Mouse (Mus musculus): ENCODE results near the gene Slc25a42. TPM values are rescaled to one million over a fixed set of nuclear protein-coding genes. Genes with fewer than 3 reads are reported as not detected.

The Slc25a42 gene
- total and polyA plus RNA-seq, 3 experiments, result 0.63 to 3.0 (median 2.9) TPM

DNA sequence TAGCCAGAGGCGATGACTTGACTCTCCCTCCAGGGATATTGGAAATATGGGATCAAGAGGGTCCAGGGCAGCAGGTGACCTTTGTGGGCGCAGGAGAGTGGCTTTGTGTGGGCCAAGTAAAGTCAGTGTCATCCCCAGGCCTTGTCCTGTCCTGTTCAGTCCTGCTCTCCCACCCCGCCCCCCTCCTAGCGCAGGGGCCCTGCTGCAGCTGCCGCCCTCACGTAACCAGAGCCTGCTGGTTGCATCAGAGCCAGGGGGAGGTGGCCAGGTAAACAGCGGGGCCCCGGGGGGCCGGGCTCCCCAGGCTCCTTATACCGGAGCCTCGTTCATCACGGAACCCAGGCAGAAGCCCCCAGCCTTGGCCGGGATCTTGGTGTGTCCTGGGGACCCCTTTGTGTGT is 61.9 kb downstream of the Slc25a42 start:
- Histone ChIP-seq H3K9ac (ENCODE audit: insufficient read depth, low read depth) (peak overlapping the region; percentile 58), H3K36me3 (replicated peaks in 1 of 2; ENCODE audit: control insufficient read depth in 1 of 2, insufficient read depth in 1 of 2, low read length in 1 of 2) (peaks cover 11 to 27% of the 10 kb centered on the region in 2 experiments), H3K27ac (ENCODE audit: insufficient read depth, low read depth) (peak overlapping the region; percentile 75), H3K4me1 (ENCODE audit: control insufficient read depth in 1 of 2, insufficient read depth in 2 of 2) (peaks cover 53 to 70% of the 10 kb centered on the region in 2 experiments), H3K4me3 (replicated peaks in 1 of 3; ENCODE audit: low read depth in 2 of 3, low read length in 2 of 3, poor library complexity in 1 of 3) (peak overlapping the region in 1 of 3 experiments; percentile 21), H3K4me2 (ENCODE audit: insufficient read depth, low read depth, poor library complexity, severe bottlenecking) (peak overlapping the region; percentile 25), H3K27me3 (replicated peaks) (no peaks in the 10 kb centered on the region), H3K9me3 (replicated peaks; ENCODE audit: low read length) (peaks cover 5% of the 10 kb centered on the region), H3K79me2 (replicated peaks; ENCODE audit: control insufficient read depth, extremely low read depth, insufficient read depth, poor library complexity, severe bottlenecking) (peaks cover 26% of the 10 kb centered on the region)
- TF ChIP-seq CHD2 (IDR thresholded peaks at IDR 0.05; ENCODE audit: low read length) (peak; percentile 82), IRF4 (IDR thresholded peaks at IDR 0.05; ENCODE audit: low read depth, low read length) (peak; percentile 77), EP300 (IDR thresholded peaks at IDR 0.05; ENCODE audit: low read length) (peak; percentile 50; the same call in 1 of the 2 replicates), BHLHE40 (IDR thresholded peaks at IDR 0.05; ENCODE audit: low read depth, low read length) (peak; percentile 63), ELF1 (IDR thresholded peaks at IDR 0.05; ENCODE audit: low read depth, low read length) (peak; percentile 59), POLR2A (IDR thresholded peaks at IDR 0.05; ENCODE audit: low read depth, low read length) (no peak), ETS1 (conservative IDR thresholded peaks at IDR 0.05; ENCODE audit: low read depth, low read length) (peak; percentile 67), TCF12 (IDR thresholded peaks at IDR 0.05; ENCODE audit: low read depth, low read length) (peak; percentile 96), ZMIZ1 (IDR thresholded peaks at IDR 0.05; ENCODE audit: low read depth, low read length) (no peak), NRF1 (IDR thresholded peaks at IDR 0.05; ENCODE audit: low read depth, low read length) (0 out of 2 replicates have a peak, but pooled peaks have one; percentile 33), USF2 (conservative IDR thresholded peaks at IDR 0.05; ENCODE audit: low read depth, low read length) (no peak), MAX (IDR thresholded peaks at IDR 0.05; ENCODE audit: low read length) (0 out of 2 replicates have a peak, but pooled peaks have one; percentile 8), MYC (IDR thresholded peaks at IDR 0.05; ENCODE audit: low read depth, low read length) (no peak), MEF2A (IDR thresholded peaks at IDR 0.05; ENCODE audit: borderline replicate concordance, low read depth, low read length) (peak; percentile 66; the same call in 1 of the 2 replicates), HCFC1 (IDR thresholded peaks at IDR 0.05; ENCODE audit: low read depth, low read length) (peak; percentile 45; the same call in 1 of the 2 replicates), MAZ (IDR thresholded peaks at IDR 0.05; ENCODE audit: low read depth, low read length) (peak; percentile 89), MAFK (IDR thresholded peaks at IDR 0.05; ENCODE audit: insufficient replicate concordance, low read length) (no peak), CTCF (conservative IDR thresholded peaks at IDR 0.05 in 1 of 2, IDR thresholded peaks at IDR 0.05 in 1 of 2; ENCODE audit: low read depth in 2 of 2, low read length in 2 of 2) (no peak)
- DNase-seq (ENCODE audit: extremely low read depth), result peak; percentile 71
- in situ Hi-C loops (cut with MboI; ENCODE audit: low pct_ligation_motif_present, low pct_unique_long_range_greater_than_20kb, low sequenced_read_pairs), result no loop called here
- dilution Hi-C loops (cut with MboI; ENCODE audit: extremely low pct_ligation_motif_present, extremely low pct_unique_long_range_greater_than_20kb, low sequenced_read_pairs), result no loop called here

DNA sequence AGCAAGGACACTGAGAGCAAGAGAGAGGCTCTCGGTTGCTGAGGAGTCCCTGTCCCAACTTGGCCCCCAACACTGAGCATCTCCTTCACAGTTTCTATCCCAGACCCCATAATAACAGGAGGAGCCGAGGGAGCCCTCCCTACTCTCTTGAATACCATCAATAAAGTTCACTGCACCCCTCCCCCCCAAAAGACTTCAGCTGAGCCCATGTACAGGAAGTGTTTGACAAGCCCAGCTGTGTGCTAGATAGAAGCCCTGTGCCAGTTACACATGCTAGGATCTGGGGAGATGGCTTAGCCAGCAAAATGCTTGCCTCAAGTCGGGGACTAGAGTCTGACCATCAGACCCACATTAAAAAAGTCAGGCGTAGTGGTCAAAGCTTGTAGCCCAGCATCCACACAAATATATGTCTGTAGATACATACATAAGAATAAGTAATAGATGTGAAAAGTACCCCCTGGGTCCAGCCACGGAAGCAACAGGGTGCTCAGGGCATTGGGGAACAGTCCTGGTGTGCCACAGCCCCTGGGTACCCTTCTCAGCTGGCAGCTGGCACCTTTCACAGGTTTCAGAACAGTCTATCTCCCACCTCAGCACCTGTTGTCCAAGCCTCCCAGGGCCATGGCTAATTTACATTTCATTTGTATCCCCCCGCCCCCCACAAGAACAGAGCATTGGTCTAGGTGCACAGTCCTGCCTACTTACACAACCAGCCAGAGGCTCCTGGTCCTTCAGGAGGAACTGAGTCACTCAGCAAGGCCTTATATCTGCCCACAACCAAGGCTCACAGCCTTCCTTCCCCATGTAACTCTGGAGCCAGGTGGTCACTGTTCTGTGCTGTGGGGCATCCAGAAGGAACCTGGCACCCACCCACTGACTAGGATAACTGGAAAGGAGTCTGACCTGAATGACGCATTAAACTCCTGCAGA is 64.2 kb downstream of the Slc25a42 start:
- H3K4me2 ChIP-seq (ENCODE audit: insufficient read depth, low read depth, poor library complexity, severe bottlenecking), result no peak overlapping the region
- no peaks in the 10 kb centered on the region for H3K27me3 ChIP-seq (replicated peaks)
- dilution Hi-C loops (cut with MboI; ENCODE audit: extremely low pct_ligation_motif_present, extremely low pct_unique_long_range_greater_than_20kb, low sequenced_read_pairs), result no loop called here
- H3K9ac ChIP-seq (ENCODE audit: insufficient read depth, low read depth), result no peak overlapping the region
- peak; percentile 74 for DNase-seq (ENCODE audit: extremely low read depth)
- peaks cover 4% of the 10 kb centered on the region for H3K79me2 ChIP-seq (replicated peaks; ENCODE audit: control insufficient read depth, extremely low read depth, insufficient read depth, poor library complexity, severe bottlenecking)
- in situ Hi-C loops (cut with MboI; ENCODE audit: low pct_ligation_motif_present, low pct_unique_long_range_greater_than_20kb, low sequenced_read_pairs), result no loop called here
- H3K9me3 ChIP-seq (replicated peaks; ENCODE audit: low read length), result peaks cover 5% of the 10 kb centered on the region
- H3K4me1 ChIP-seq (ENCODE audit: control insufficient read depth in 1 of 2, insufficient read depth in 2 of 2), result peaks cover 60 to 91% of the 10 kb centered on the region in 2 experiments
- H3K36me3 ChIP-seq (replicated peaks in 1 of 2; ENCODE audit: control insufficient read depth in 1 of 2, insufficient read depth in 1 of 2, low read length in 1 of 2), result peaks cover 26 to 43% of the 10 kb centered on the region in 2 experiments
- H3K27ac ChIP-seq (ENCODE audit: insufficient read depth, low read depth), result peak overlapping the region; percentile 99
- no peak overlapping the region for H3K4me3 ChIP-seq (replicated peaks in 1 of 3; ENCODE audit: low read depth in 2 of 3, low read length in 2 of 3, poor library complexity in 1 of 3)
- TF ChIP-seq JUN (IDR thresholded peaks at IDR 0.05; ENCODE audit: insufficient read depth, low read depth, low read length) (0 out of 2 replicates have a peak, but pooled peaks have one; percentile 1), CHD2 (IDR thresholded peaks at IDR 0.05; ENCODE audit: low read length) (0 out of 2 replicates have a peak, but pooled peaks have one; percentile 45), ETS1 (conservative IDR thresholded peaks at IDR 0.05; ENCODE audit: low read depth, low read length) (peak; percentile 60), TCF12 (IDR thresholded peaks at IDR 0.05; ENCODE audit: low read depth, low read length) (peak; percentile 82; the same call in 1 of the 2 replicates), CHD1 (IDR thresholded peaks at IDR 0.05; ENCODE audit: low read depth, low read length) (0 out of 2 replicates have a peak, but pooled peaks have one; percentile 1), SIN3A (IDR thresholded peaks at IDR 0.05; ENCODE audit: low read length) (peak; percentile 60; the same call in 1 of the 2 replicates), ZMIZ1 (IDR thresholded peaks at IDR 0.05; ENCODE audit: low read depth, low read length) (peak; percentile 86), POLR2AphosphoS2 (IDR thresholded peaks at IDR 0.05; ENCODE audit: low read depth, low read length) (peak; percentile 91), SMC3 (IDR thresholded peaks at IDR 0.05; ENCODE audit: low read depth, low read length) (0 out of 2 replicates have a peak, but pooled peaks have one; percentile 6), MEF2A (IDR thresholded peaks at IDR 0.05; ENCODE audit: borderline replicate concordance, low read depth, low read length) (peak; percentile 65; the same call in 1 of the 2 replicates), CTCF (conservative IDR thresholded peaks at IDR 0.05 in 1 of 2, IDR thresholded peaks at IDR 0.05 in 1 of 2; ENCODE audit: low read depth in 2 of 2, low read length in 2 of 2) (no peak), POLR2A (IDR thresholded peaks at IDR 0.05; ENCODE audit: low read depth, low read length) (peak; percentile 62), TBP (conservative IDR thresholded peaks at IDR 0.05; ENCODE audit: low read depth, low read length) (0 out of 2 replicates have a peak, but pooled peaks have one; percentile 36), UBTF (IDR thresholded peaks at IDR 0.05; ENCODE audit: low read depth, low read length) (no peak), E2F4 (IDR thresholded peaks at IDR 0.05; ENCODE audit: insufficient replicate concordance, low read depth, low read length) (no peak), MYC (IDR thresholded peaks at IDR 0.05; ENCODE audit: low read depth, low read length) (no peak), IRF4 (IDR thresholded peaks at IDR 0.05; ENCODE audit: low read depth, low read length) (peak; percentile 68; the same call in 1 of the 2 replicates), GABPA (IDR thresholded peaks at IDR 0.05; ENCODE audit: insufficient replicate concordance, low read depth, low read length) (no peak)

Measured in CH12.LX (cell line).